In genomic region chr3:135251825-135252224, GRCm38 (mm10) we compare ENCODE assay signal across 20 mouse cellular contexts. TPM values are rescaled to one million over a fixed set of nuclear protein-coding genes. Genes with fewer than 3 reads are reported as not detected.
A peak's percentile ranks its signal among the peaks of the same experiment; 100 is the strongest.
DNase-seq lines count a peak whose midpoint lies in the region; TF ChIP-seq lines count a peak whose summit lies in the region.
"Had no signal": no experiment of that assay in that cellular context is flagged by ENCODE, and none has a peak within 500 bp of the region (broad histone marks: within the 10 kb centered on the region; RNA-seq: fewer than 3 reads in every experiment).

No protein-coding gene starts in this region.

- DNase-seq in CH12.LX (ENCODE audit: extremely low read depth), result no peak
- no peak for DNase-seq in ES-E14 (ENCODE audit: low read depth, low spot score)
- no peak for DNase-seq in retina, embryonic 14.5 days (ENCODE audit: low spot score)
- no peak for DNase-seq in urinary bladder, adult 2 months (ENCODE audit: low spot score)
- DNase-seq: adrenal gland, adult 2 months; adrenal gland, adult 8-10 months; adrenal gland, postnatal 10 days; adrenal gland, postnatal 14 days; adrenal gland, postnatal 25 days; adrenal gland, postnatal 36 days; B cell, adult 2 months; cerebellum, adult 11 months; cerebellum, adult 11-12 months; cerebellum, adult 18-20 months; cerebellum, adult 2 months; cerebellum, adult 8-10 months had no signal

- no peaks in the 10 kb centered on the region for H3K27me3 ChIP-seq in CH12.LX (replicated peaks)
- H3K27me3 ChIP-seq: Patski had no signal

- TF ChIP-seq CTCF in CH12.LX (conservative IDR thresholded peaks at IDR 0.05 in 1 of 2, IDR thresholded peaks at IDR 0.05 in 1 of 2; ENCODE audit: low read depth in 2 of 2, low read length in 2 of 2), result no peak

- peaks cover 6 to 13% of the 10 kb centered on the region in 2 experiments; a peak in 3 of 4 replicates for H3K4me1 ChIP-seq in CH12.LX (ENCODE audit: control insufficient read depth in 1 of 2, insufficient read depth in 2 of 2)
- no peaks in the 10 kb centered on the region for H3K4me1 ChIP-seq in ES-E14 (ENCODE audit: control insufficient read depth in 2 of 2, insufficient read depth in 2 of 2, low read length in 2 of 2, poor library complexity in 1 of 2)

- H3K9ac ChIP-seq in CH12.LX (ENCODE audit: insufficient read depth, low read depth), result no peak overlapping the region
- no peak overlapping the region for H3K9ac ChIP-seq in ES-E14 (ENCODE audit: insufficient read depth, low read depth, low read length, poor library complexity, severe bottlenecking)

- peaks cover 66 to 84% of the 10 kb centered on the region in 2 experiments for H3K36me3 ChIP-seq in CH12.LX (replicated peaks in 1 of 2; ENCODE audit: control insufficient read depth in 1 of 2, insufficient read depth in 1 of 2, low read length in 1 of 2)
- peaks cover 46% of the 10 kb centered on the region for H3K36me3 ChIP-seq in ES-E14 (ENCODE audit: control insufficient read depth, insufficient read depth, low read length, poor library complexity, severe bottlenecking)

- no peak for TF ChIP-seq EP300 in CH12.LX (IDR thresholded peaks at IDR 0.05; ENCODE audit: low read length)

- in situ Hi-C loops in CH12.LX (cut with MboI; ENCODE audit: low pct_ligation_motif_present, low pct_unique_long_range_greater_than_20kb, low sequenced_read_pairs) (no loop called here), ES-E14 (cut with MboI; ENCODE audit: low sequenced_read_pairs in 2 of 2, unreplicated experiment in 2 of 2) (no loop called here)

- H3K4me2 ChIP-seq in CH12.LX (ENCODE audit: insufficient read depth, low read depth, poor library complexity, severe bottlenecking), result no peak overlapping the region

- H3K9me3 ChIP-seq in CH12.LX (replicated peaks; ENCODE audit: low read length) (no peaks in the 10 kb centered on the region), ES-E14 (ENCODE audit: control insufficient read depth, insufficient read depth, low read depth, low read length) (no peaks in the 10 kb centered on the region)
- H3K9me3 ChIP-seq: G1E had no signal

- H3K79me2 ChIP-seq in CH12.LX (replicated peaks; ENCODE audit: control insufficient read depth, extremely low read depth, insufficient read depth, poor library complexity, severe bottlenecking), result no peaks in the 10 kb centered on the region

- TF ChIP-seq POLR2A in CH12.LX (IDR thresholded peaks at IDR 0.05; ENCODE audit: low read depth, low read length), result no peak

- H3K27ac ChIP-seq in CH12.LX (ENCODE audit: insufficient read depth, low read depth), result no peak overlapping the region
- no peak overlapping the region for H3K27ac ChIP-seq in ES-E14 (ENCODE audit: insufficient read depth, low read depth, low read length, poor library complexity, severe bottlenecking)

- TF ChIP-seq RAD21 in CH12.LX (IDR thresholded peaks at IDR 0.05; ENCODE audit: low read depth, low read length), result no peak

- no peak overlapping the region for H3K4me3 ChIP-seq in CH12.LX (replicated peaks in 1 of 3; ENCODE audit: low read depth in 2 of 3, low read length in 2 of 3, poor library complexity in 1 of 3)
- no peak overlapping the region for H3K4me3 ChIP-seq in ES-E14 (ENCODE audit: insufficient read depth in 1 of 2, low read depth in 1 of 2, low read length in 2 of 2, poor library complexity in 1 of 2, severe bottlenecking in 1 of 2)

- dilution Hi-C loops in CH12.LX (cut with MboI; ENCODE audit: extremely low pct_ligation_motif_present, extremely low pct_unique_long_range_greater_than_20kb, low sequenced_read_pairs), result no loop called here

TF ChIP-seq in CH12.LX, 34 proteins besides CTCF, POLR2A, EP300 and RAD21:
- TF ChIP-seq MAFK (IDR thresholded peaks at IDR 0.05; ENCODE audit: insufficient replicate concordance, low read length) (peak; percentile 60; the same call in 1 of the 2 replicates), KAT2A (IDR thresholded peaks at IDR 0.05; ENCODE audit: insufficient replicate concordance, low read length) (no peak)

TF ChIP-seq in ES-E14, 5 proteins besides CTCF, POLR2A, EP300 and RAD21:
- TF ChIP-seq CHD2 (IDR thresholded peaks at IDR 0.05; ENCODE audit: low read depth, low read length), result no peak
- no peak for TF ChIP-seq ZNF384 (IDR thresholded peaks at IDR 0.05; ENCODE audit: low read depth, low read length)
- TF ChIP-seq HCFC1 (IDR thresholded peaks at IDR 0.05; ENCODE audit: borderline replicate concordance, insufficient read depth, low read length), result no peak
- no peak for TF ChIP-seq ZC3H11A (IDR thresholded peaks at IDR 0.05; ENCODE audit: borderline replicate concordance, low read depth, low read length)
- peak; percentile 67 for TF ChIP-seq MAFK (IDR thresholded peaks at IDR 0.05; ENCODE audit: insufficient read depth, low read depth, low read length)

RNA-seq across cellular contexts. Expression of gene Bdh2, which starts 29.2 kb away (rescaled TPM):
- total RNA-seq in CH12.LX (2012; rRNA removed), result 2.0 and 2.2 TPM in 2 replicates
- 1.2 TPM in 2 replicates for total RNA-seq in CH12.LX (2014; rRNA removed)
- 1.3 and 2.3 TPM in 2 replicates for polyA plus RNA-seq in CH12.LX (2012; ENCODE audit: insufficient read length, low read depth)
- total RNA-seq in ES-E14 (2012; rRNA removed), result 6.0 and 10.0 TPM in 2 replicates
- polyA plus RNA-seq in urinary bladder, adult 2 months (2012; rRNA removed), result 13.3 and 13.7 TPM in 2 replicates
- polyA plus RNA-seq: activated CD4-positive, CD25-positive, alpha-beta regulatory T cell, adult 4 months; CD4-positive, CD25-positive, alpha-beta regulatory T cell, adult 4 months; G1E had no signal

RNA-seq across cellular contexts. Expression of gene Cenpe, which starts 39.5 kb away (rescaled TPM):
- total RNA-seq in CH12.LX (2012; rRNA removed) (47.0 and 55.1 TPM in 2 replicates), CH12.LX (2014; rRNA removed) (73.2 and 73.8 TPM in 2 replicates), ES-E14 (2012; rRNA removed) (30.0 and 30.8 TPM in 2 replicates)
- polyA plus RNA-seq in CH12.LX (2012; ENCODE audit: insufficient read length, low read depth), result 81.1 and 84.0 TPM in 2 replicates
- 0.96 and 1.7 TPM in 2 replicates for polyA plus RNA-seq in urinary bladder, adult 2 months (2012; rRNA removed)

RNA-seq across cellular contexts. Expression of gene Slc9b2, which starts 55.7 kb away (rescaled TPM):
- 1.4 and 1.5 TPM in 2 replicates for total RNA-seq in CH12.LX (2012; rRNA removed)
- 2.8 and 3.2 TPM in 2 replicates for total RNA-seq in CH12.LX (2014; rRNA removed)
- 3.9 and 4.2 TPM in 2 replicates for polyA plus RNA-seq in CH12.LX (2012; ENCODE audit: insufficient read length, low read depth)
- 5.2 and 8.8 TPM in 2 replicates for total RNA-seq in ES-E14 (2012; rRNA removed)
- polyA plus RNA-seq in urinary bladder, adult 2 months (2012; rRNA removed), result 0.65 and 1.2 TPM in 2 replicates
- total RNA-seq: G1E had no signal
- polyA plus RNA-seq: G1E, Patski had no signal
